Mouse (Mus musculus) telencephalon, adult 2 months (tissue): ENCODE measurements around the gene Lyz2.
"Not testable (repeated sequence)": the region's sequence is repeated elsewhere in the genome, so short reads cannot be mapped to it uniquely, and the experiment has no call there.

Source experiments
- DNase-seq: peaks from one replicate; pipeline ENCODE4 v3.0.0-alpha.2; 2011; ENCODE audit warnings: low read depth, low spot score

Gene Lyz2

GRCm38 (mm10) chr10:117282049-117282448 is at the start of gene Lyz2:
Lyz2 (minus strand) TSS chr10:117282321.
- DNase-seq, result no peak

DNA sequence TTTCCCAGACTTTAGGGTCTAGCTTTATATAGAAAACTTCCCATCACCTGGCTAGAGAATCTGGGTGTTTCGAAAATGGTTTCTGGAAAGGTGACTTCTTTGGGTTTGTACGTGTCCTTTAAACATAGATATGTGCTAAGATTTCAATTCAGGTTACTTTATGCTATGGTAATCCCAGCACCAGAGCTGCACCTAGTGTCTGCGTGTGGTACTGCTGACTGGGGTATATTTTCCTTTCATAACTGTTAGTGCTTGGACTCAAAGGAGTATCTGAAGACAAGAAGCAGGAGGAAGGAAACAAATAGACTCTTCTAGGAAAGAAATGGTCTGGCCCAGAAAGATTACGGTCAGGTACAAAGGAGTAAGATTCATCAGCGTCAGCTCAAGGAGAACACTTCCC is 48.4 kb upstream of the Lyz2 start:
- no peak for DNase-seq

- no peak for DNase-seq
Measured at GRCm38 (mm10) chr10:117323782-117324181, 41.7 kb upstream of the Lyz2 start.

DNA sequence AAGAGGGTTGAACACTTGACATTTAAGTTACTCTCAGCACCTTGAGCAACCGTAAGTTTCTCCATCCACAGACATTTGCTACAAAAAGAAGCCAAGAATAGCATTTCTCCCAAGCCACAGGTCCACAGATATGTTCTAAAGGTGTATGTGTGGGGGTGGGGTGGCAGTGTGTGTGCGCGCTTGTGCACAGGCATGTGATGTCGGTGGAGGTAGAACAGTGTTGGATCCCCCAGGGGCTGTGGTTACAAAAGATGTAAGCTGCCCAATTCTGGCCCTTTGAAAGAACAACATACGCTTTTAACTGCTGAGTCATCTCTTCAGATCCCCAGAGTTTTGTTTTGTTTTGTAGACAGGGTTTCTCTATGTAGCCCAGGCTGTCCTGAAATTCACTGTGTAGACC is 40.5 kb upstream of the Lyz2 start:
- DNase-seq, result no peak

- DNase-seq, result no peak
Measured at GRCm38 (mm10) chr10:117320571-117320981, 38.5 kb upstream of the Lyz2 start.

- no peak for DNase-seq
Measured at GRCm38 (mm10) chr10:117316391-117316790, 34.3 kb upstream of the Lyz2 start.

DNA sequence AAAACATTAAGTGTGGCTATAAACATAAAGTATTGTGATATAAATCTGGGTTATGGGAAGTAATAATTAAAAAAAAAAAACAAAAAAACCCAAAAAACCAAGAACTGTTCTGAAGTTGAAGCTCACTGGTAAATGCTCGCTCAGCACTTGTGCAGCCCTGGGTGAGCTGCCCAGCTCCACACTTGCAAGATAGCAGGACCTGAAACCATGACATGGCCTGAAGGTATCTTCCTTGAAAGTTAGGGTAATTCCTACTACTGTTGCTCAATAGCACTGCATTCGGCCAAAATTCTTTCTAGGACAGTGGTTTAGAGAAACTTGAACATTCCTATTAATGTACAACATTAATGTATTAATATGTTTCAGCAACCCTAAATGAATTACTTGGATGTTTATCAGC is 31.0 kb upstream of the Lyz2 start:
- DNase-seq, result no peak

DNA sequence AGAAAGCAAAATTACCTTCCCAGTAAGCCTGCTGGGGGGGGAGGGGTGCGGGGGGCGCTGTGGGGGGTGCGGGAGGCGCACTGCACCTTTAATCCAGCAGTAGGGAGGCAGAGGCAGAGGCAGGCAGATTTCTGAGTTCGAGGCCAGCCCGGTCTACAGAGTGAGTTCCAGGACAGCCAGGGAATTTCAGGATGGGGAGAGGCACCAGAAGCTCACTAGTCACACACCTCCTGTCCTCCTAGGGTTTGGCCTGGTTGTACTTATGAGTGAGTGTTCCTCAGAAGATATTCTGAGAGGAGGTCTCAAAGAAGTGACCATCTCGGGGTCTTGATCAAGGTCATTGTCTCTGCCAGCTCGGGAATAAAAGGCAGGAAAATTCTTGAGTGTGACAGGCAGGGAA is 30.0 kb upstream of the Lyz2 start:
- DNase-seq, result no peak

DNA sequence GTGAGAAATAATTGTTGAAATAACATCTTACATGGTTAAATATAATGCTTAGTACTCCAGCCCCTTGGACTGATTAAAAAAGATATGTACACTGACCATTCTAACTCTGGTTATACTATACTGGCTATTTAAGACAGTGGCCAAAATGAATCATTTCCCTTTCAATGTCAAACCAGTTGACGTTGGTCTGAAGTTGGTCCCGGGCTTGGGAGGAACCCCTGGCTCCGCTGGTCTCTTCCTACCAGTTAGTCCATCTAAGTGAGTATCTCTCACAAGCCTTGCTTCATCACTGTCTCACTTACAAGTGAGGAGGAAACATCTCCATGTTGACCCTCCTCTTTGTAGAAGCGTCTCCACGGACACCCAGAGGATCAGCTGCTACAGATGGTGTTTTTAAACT is 22.2 kb upstream of the Lyz2 start:
- no peak for DNase-seq

DNA sequence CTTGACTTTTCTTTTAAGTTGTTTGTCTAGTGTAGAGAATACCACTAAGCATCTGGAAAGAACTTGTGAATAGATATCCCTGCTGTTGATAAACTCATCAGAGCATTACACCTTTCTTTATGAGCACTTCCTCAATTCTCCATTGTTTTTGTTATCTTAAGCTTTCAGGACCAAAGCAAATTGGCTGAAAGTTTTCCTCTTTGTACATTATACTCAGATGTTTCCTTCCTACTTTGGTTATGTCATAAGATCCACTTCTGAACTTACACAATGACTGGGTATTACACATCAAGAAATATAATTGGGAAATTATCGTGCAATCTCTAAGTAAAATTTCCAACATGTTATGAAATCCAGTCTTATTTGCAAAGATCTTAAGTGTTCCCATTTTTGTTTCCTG is 19.6 kb upstream of the Lyz2 start:
- no peak for DNase-seq

DNA sequence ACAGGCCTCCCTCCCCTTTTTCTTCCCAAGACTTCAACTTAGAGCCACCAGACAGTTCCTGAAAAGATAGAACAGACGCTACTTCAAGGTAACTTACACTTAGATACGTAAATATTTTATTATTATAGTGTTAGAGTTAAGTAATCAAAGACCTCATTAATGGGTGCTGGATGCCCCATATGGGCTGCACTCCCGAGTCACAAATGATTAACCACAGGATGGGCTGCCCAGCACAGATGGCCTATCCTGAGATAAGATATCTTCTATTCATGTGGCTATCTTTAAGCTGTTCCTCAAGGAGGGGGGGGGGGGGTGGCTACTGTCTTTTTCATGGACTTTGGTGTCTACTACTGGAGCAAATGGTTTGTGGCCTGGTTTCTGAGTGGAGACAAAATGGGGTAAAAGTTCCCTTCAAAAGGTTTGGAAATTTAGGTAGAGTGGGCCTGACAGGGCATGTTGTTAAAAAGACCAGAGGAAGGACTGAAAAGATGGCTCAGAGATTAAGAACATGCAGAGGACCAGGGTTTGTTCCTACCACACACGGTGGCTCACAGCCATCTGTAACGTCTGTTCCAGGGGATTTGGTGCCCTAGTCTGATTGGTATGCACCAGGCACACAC is 17.9 kb upstream of the Lyz2 start:
- DNase-seq, result no peak

- no peak for DNase-seq
Measured at GRCm38 (mm10) chr10:117299106-117299505, 17.0 kb upstream of the Lyz2 start.

GRCm38 (mm10) chr10:117298336-117298735 is 16.2 kb upstream of the Lyz2 start:
- no peak for DNase-seq

DNA sequence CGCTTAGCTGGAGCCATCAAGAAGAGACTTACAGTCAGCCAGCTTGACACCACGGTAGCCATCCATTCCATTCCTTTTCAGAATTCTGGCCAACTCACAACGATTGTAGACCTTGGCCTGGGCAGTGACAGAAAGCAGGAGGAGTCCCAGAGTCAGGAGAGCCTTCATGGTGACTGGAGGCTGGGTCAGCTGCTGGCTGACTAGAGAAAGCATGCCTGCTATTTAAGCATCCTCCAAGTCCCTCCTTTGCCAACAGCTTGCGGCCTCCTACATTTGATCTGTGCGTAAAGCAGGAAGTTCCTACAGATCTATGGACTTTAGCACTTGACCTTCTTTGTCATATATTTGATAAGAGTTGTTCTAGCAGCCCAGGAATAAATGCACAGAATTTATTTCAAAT is 10.6 kb upstream of the Lyz2 start, which contains the start of gene Lyz1:
Lyz1 (minus strand) TSS at position 198 of the 400 bp plus-strand sequence.
- DNase-seq, result no peak

- DNase-seq, result not testable (repeated sequence)
Measured at GRCm38 (mm10) chr10:117290936-117291335, 8.8 kb upstream of the Lyz2 start.

GRCm38 (mm10) chr10:117290046-117290870 is 8.1 kb upstream of the Lyz2 start:
- no peak for DNase-seq

DNA sequence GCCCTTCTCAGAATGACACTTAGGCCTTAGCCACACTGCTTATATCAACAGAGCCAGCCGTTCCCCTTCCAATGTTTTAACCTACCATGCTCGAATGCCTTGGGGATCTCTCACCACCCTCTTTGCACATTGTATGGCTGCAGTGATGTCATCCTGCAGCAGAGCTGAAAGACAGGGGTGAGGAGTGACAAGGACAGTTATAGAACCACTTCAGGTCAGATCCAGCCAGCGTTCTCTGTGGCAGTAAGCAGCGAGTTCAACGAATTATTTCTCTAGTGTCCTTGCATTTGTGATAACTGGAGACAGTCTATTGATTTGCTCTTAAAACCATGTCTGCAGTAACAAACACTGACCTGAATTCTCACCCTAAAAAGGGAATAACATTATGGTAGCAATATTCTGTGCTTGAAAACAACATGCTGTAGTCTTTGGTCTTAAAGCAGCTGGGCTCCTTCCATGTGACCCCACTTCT is 6.9 kb upstream of the Lyz2 start:
- DNase-seq, result not testable (repeated sequence)

GRCm38 (mm10) chr10:117288197-117289033 is 6.3 kb upstream of the Lyz2 start:
- DNase-seq, result no peak

GRCm38 (mm10) chr10:117287226-117287850 is 5.2 kb upstream of the Lyz2 start:
- DNase-seq, result no peak

DNA sequence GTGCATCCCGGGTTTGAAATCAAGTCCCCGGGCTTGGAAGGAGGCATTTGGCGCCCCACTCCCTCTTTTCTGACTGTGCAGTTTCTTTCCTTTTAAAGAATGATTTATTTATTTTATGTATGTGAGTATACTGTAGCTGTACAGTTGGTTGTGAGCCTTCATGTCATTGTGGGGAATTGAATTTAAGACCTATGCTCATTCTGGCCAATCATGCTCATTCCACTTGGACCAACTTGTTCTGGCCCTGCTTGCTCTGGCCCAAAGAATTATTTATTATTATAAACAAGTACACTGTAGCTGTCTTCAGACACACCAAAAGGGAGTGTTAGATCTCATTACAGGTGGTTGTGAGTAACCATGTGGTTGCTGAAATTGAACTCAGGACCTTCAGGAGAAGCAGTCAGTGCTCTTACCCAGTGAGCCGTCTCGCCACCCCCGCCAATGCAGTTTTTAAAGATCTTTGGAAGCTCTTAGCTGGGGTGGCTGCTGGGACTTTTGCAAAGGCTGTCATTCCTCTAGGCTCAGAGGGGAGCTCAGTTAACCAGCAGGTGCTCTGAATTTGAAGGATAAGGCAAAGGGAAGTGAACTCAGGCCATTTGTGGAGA is 4.3 kb upstream of the Lyz2 start:
- DNase-seq, result no peak

GRCm38 (mm10) chr10:117285584-117285983 is 3.5 kb upstream of the Lyz2 start:
- not testable (repeated sequence) for DNase-seq
